Mouse (Mus musculus) liver, postnatal 0 days (tissue): ENCODE results near the gene Aldh3b3. TPM values are rescaled to one million over a fixed set of nuclear protein-coding genes. Genes with fewer than 3 reads are reported as not detected.

Experiments used
- ATAC-seq: fragments of 200-750 bp; cut with Nextera tagmentation; 2 replicates; pipeline ENCODE4 v1.8.0; 2017; ENCODE audit warnings: mild to moderate bottlenecking, moderate library complexity
- DNase-seq: peaks from one replicate; pipeline ENCODE4 v3.0.0-alpha.2; 2016
- H3K27ac ChIP-seq: fragments of 300-500 bp; sonication (generic); 2 replicates; pipeline ENCODE4 v1.5.1; 2014; ENCODE audit warnings: antibody characterized with exemption, moderate library complexity, mild to moderate bottlenecking, low read depth
- H3K27me3 ChIP-seq: fragments of 300-500 bp; sonication (generic); 2 replicates; pipeline ENCODE4 v1.6.1; 2014; ENCODE audit warnings: low read length, control low read depth, mixed read lengths; ENCODE audit not compliant: insufficient read depth
- H3K36me3 ChIP-seq: fragments of 300-500 bp; sonication (generic); replicated peaks from 2 replicates; pipeline ENCODE4 v1.6.1; 2014; ENCODE audit warnings: mild to moderate bottlenecking, control low read depth, low read length, moderate library complexity, mixed read lengths; ENCODE audit not compliant: insufficient read depth
- H3K4me1 ChIP-seq: fragments of 300-500 bp; sonication (generic); 2 replicates; pipeline ENCODE4 v1.6.1; 2014; ENCODE audit warnings: antibody characterized with exemption, mild to moderate bottlenecking, control low read depth; ENCODE audit not compliant: insufficient read depth
- H3K4me2 ChIP-seq: fragments of 300-500 bp; sonication (generic); 2 replicates; pipeline ENCODE4 v1.6.1; 2014; ENCODE audit warnings: low read depth, mild to moderate bottlenecking, low read length, moderate library complexity, mixed read lengths
- H3K4me3 ChIP-seq: fragments of 300-500 bp; sonication (generic); 2 replicates; pipeline ENCODE4 v1.5.1; 2014; ENCODE audit warnings: low read depth, low read length
- H3K9ac ChIP-seq: fragments of 300-500 bp; sonication (generic); replicated peaks from 2 replicates; pipeline ENCODE4 v1.6.1; 2014; ENCODE audit warnings: mild to moderate bottlenecking, moderate library complexity
- H3K9me3 ChIP-seq: fragments of 300-500 bp; sonication (generic); 2 replicates; pipeline ENCODE4 v1.6.1; 2016; ENCODE audit warnings: mild to moderate bottlenecking, control low read depth, low read length, mixed read lengths
- CTCF ChIP-seq: sonication (generic); IDR thresholded peaks from 2 replicates; pipeline ENCODE4 v1.5.1; 2016; ENCODE audit warnings: antibody characterized with exemption, low read depth
- EP300 ChIP-seq: IDR thresholded peaks from 2 replicates; pipeline ENCODE4 v1.6.1; 2016; ENCODE audit warnings: antibody characterized with exemption, low read depth, mild to moderate bottlenecking
- WGBS: fragments of 180-500 bp; shearing (Covaris S2); extraction: QIAGEN DNeasy Blood & Tissue Kit; methylation state at CpG from one replicate; pipeline ENCODE4 v1.1.7; 2014; ENCODE audit not compliant: insufficient replicate concordance; 5-methylcytosine and 5-hydroxymethylcytosine counted together
- polyA plus RNA-seq: library from polyadenylated mRNA; unstranded; fragments of >200 nt; fragmentation: Nextera tagmentation; extraction: Ambion mirVana; gene quantifications from 2 replicates; pipeline ENCODE4 v1.2.1, GENCODE M21; 2015

Gene Aldh3b3
- polyA plus RNA-seq, 1 experiment from 2014 or later: 0.13 TPM

GRCm38 (mm10) chr19:3935032-3935895 is 23.2 kb upstream of the Aldh3b3 start, which contains the start of gene Unc93b1:
Gene Unc93b1 (plus strand): TSS chr19:3935186.
- WGBS: 3% methylated on average over 37 of the region's 42 CpGs
- Histone ChIP-seq H3K4me3 (peak within 1 kb of the TSS; percentile 58), H3K9me3 (no peaks in the 10 kb centered on the region), H3K27me3 (no peaks in the 10 kb centered on the region), H3K4me2 (peak within 1 kb of the TSS; percentile 75), H3K4me1 (peaks cover 22% of the 10 kb centered on the region), H3K36me3 (no peaks in the 10 kb centered on the region), H3K27ac (peak within 1 kb of the TSS; percentile 81), H3K9ac (peak within 1 kb of the TSS; percentile 62)
- TF ChIP-seq CTCF: no peak
- no peak for TF ChIP-seq EP300
- ATAC-seq (peak; percentile 87), DNase-seq (peak; percentile 79)

DNA sequence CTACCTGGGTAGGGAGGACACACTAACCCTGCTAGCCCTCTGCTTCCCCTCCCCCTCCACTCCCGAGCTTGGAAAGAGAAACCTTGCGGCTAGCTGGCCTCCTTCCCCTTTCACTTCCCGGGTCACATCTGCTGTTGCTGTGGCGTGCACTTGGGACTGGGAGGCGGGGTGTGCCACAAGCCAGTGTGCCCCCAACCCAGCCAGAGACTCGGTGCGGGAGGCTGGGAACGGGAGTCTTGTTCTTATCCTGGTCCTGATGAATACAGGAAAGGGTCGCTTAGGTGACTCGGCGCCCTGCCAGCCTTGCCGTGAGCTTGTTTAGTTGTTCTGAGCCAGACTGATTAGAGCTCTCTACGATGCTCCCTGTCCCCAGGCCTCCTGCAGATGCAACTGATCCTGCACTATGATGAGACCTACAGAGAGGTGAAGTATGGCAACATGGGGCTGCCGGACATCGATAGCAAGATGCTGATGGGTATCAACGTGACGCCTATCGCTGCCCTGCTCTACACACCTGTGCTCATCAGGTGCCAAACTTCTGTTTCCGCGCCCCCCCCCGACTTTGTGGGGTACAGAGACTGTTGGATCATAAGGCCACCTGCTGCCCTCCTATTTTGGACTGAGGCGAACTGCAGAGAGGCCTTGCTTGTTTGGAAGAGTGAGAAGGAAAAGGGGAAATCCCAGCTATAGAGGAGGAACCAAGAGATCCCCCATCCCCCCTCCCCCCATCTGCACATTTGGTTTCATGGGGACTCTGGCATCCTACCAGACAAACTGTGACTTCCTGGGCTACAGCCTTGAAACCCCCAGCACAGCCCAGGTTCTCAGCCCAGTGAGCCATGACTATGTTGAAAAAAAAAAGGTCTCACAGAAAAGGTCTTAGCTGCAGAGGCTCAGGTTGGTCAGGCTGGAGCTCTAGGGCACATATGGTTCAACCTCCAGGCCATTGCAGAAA is 22.3 kb upstream of the Aldh3b3 start:
- H3K27ac ChIP-seq: peak overlapping the region; percentile 81
- 4% methylated on average over 22 of the region's 22 CpGs for WGBS
- ATAC-seq: peak; percentile 57

DNA sequence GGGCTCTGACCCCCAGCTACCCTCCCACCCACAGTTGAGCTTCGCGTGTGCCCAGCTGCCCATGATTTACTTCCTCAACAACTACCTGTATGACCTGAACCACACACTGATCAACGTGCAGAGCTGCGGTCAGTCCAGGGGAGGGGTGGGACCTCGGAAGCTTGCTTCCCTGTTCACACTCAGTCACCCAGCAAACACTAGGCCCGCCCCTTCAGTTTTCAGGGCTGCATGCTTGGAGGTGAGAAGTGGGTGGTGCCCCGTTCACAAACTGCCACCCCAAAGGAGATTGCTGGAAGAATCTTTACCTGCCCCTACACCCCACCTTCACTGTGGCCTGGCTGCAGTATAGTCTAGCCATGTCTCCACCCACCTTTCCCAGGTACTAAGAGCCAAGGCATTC is 16.1 kb upstream of the Aldh3b3 start:
- no peak overlapping the region for H3K4me2 ChIP-seq

More for the DNA sequence above, 22.3 kb upstream of the Aldh3b3 start:
- Histone ChIP-seq H3K9ac (peak overlapping the region; percentile 62), H3K4me2 (peak overlapping the region; percentile 75), H3K4me3 (peak overlapping the region; percentile 58), H3K27me3 (no peaks in the 10 kb centered on the region), H3K4me1 (peaks cover 13% of the 10 kb centered on the region), H3K36me3 (peaks cover 3% of the 10 kb centered on the region; the same call in 1 of the 2 replicates), H3K9me3 (no peaks in the 10 kb centered on the region)
- TF ChIP-seq CTCF (no peak), EP300 (no peak)
- peak; percentile 79 for DNase-seq

DNA sequence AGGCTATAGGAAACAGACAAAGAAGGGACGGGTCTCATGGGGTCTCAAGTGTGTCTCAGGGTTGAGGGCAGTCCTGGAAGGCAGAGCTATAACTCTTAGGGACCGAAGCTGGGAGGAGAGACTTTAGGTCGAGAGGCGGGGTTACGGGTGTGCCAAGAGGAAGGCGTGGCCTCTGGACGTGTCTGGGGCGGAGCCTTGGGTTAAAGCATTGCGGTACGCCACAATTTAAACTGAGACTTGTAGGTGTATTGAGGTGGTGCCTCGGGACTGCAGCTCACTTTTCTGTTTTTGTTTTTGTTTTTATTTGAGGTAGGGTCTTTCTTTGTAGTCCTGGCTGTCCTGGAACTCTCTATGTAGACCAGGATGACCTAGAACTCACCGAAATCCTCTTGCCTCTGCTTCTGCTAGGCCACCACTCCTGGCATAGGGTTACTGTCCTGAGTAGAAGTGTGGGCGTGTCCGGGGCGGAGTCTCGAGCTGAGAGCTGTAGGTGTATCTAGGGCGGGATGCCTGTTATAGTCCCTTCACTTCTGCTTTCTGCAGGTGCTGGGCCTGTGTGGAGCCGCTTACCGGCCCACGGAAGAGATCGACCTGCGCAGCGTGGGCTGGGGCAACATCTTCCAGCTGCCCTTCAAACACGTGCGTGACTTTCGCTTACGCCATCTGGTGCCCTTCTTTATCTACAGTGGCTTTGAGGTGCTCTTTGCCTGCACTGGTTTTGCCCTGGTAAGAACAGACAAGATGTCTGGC is 15.3 kb upstream of the Aldh3b3 start:
- Histone ChIP-seq H3K27me3 (no peaks in the 10 kb centered on the region), H3K4me1 (peaks cover 16% of the 10 kb centered on the region), H3K4me3 (no peak overlapping the region), H3K4me2 (peak overlapping the region; percentile 36), H3K27ac (no peak overlapping the region), H3K9ac (no peak overlapping the region), H3K36me3 (peaks cover 28% of the 10 kb centered on the region), H3K9me3 (no peaks in the 10 kb centered on the region)
- DNase-seq (peak; percentile 81), ATAC-seq (peak; percentile 59)
- 25% methylated on average over 27 of the region's 27 CpGs for WGBS
- TF ChIP-seq EP300 (no peak), CTCF (no peak; the same call in 1 of the 2 replicates)

More for the DNA sequence above, 16.1 kb upstream of the Aldh3b3 start:
- WGBS: 80% methylated on average over 7 of the region's 7 CpGs
- TF ChIP-seq CTCF: no peak
- TF ChIP-seq EP300: no peak
- peaks cover 21% of the 10 kb centered on the region for H3K36me3 ChIP-seq
- DNase-seq: no peak
- H3K27ac ChIP-seq: no peak overlapping the region
- no peak overlapping the region for H3K9ac ChIP-seq
- H3K27me3 ChIP-seq: no peaks in the 10 kb centered on the region
- H3K9me3 ChIP-seq: no peaks in the 10 kb centered on the region
- H3K4me3 ChIP-seq: no peak overlapping the region
- no peak for ATAC-seq
- peaks cover 16% of the 10 kb centered on the region for H3K4me1 ChIP-seq

DNA sequence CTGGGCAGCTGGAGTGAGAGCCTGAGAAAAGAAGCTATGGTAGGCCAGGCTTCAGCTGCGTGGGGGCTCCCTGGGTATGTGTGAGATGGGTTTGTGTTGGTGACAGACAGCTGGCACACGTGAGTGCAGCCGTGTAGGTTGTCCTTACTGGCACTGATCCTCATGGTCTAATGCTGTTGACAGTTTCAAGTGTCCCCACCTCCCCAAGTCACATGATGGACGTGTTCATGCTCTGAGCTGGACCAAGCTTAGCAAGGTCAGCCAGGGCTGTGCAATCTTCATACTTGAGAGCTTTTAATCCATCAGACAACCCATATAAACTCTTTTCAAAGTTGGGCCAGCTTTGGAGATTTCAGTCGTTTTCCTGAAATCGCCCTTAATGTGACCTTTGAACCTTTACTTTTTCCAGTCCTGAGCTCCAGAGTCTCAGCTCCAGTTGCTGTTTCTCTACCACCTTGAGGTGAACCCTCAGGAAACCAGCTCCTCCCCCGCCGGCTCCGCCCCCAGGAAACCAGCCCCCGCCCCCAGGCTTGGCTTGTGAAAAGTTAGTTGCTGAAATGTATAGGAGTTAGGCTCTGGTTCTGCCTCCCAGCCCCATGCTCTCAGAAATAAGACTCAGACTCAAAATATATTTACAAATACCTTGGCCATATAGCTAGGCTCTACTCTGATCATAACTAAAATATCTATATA is 12.4 kb upstream of the Aldh3b3 start:
- Histone ChIP-seq H3K27me3 (no peaks in the 10 kb centered on the region), H3K27ac (no peak overlapping the region), H3K9me3 (no peaks in the 10 kb centered on the region), H3K36me3 (peaks cover 39% of the 10 kb centered on the region), H3K4me2 (no peak overlapping the region), H3K4me1 (peaks cover 16% of the 10 kb centered on the region), H3K9ac (no peak overlapping the region), H3K4me3 (no peak overlapping the region)
- DNase-seq (peak; percentile 65), ATAC-seq (peak; percentile 27; the same call in 1 of the 2 replicates)
- 26% methylated on average over 10 of the region's 10 CpGs for WGBS
- TF ChIP-seq EP300: no peak
- no peak for TF ChIP-seq CTCF
